Mouse (Mus musculus): ENCODE results near the gene Hddc3. TPM values are rescaled to one million over a fixed set of nuclear protein-coding genes. Genes with fewer than 3 reads are reported as not detected.

Hddc3 gene
- polyA plus RNA-seq, 1 experiment from 2014 or later, result 15.7 TPM

DNA sequence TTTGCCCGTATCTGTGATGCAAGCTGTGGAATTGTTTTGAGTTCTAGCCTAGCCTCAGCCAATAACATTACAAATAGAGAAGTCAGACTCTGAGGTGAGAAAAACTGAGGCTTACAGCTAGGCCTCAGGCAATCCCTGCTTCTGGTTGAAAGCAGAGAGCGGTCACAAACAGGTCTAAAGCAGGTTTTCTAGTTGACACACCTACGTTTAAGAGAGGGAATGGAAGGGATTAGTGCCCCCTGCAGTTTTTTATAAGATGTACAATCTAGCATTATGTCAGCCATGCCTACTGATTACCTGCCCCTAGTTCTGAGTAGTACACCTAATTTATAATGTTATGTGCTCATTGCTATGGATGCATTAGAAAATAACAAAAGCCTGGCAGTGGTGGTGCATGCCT is 35.1 kb upstream of the Hddc3 start:
- Histone ChIP-seq H3K9me3 (replicated peaks; ENCODE audit: control insufficient read depth, low read length) (no peaks in the 10 kb centered on the region), H3K27me3 (ENCODE audit: control insufficient read depth, insufficient read depth, low read length) (no peaks in the 10 kb centered on the region), H3K36me3 (ENCODE audit: control insufficient read depth, insufficient read depth, low read length) (peaks cover 55% of the 10 kb centered on the region), H3K27ac (ENCODE audit: low read depth, low read length) (no peak overlapping the region), H3K4me3 (ENCODE audit: low read depth, low read length) (no peak overlapping the region), H3K4me1 (ENCODE audit: control insufficient read depth, insufficient read depth, low read length) (no peaks in the 10 kb centered on the region), H3K9ac (ENCODE audit: low read depth, low read length) (no peak overlapping the region), H3K4me2 (no peak overlapping the region)
- ATAC-seq (replicated peaks; ENCODE audit: insufficient number of reproducible peaks, low FRiP score, low TSS enrichment), result no peak
- 88% methylated on average over 3 of the region's 3 CpGs for WGBS (ENCODE audit: insufficient replicate concordance)

DNA sequence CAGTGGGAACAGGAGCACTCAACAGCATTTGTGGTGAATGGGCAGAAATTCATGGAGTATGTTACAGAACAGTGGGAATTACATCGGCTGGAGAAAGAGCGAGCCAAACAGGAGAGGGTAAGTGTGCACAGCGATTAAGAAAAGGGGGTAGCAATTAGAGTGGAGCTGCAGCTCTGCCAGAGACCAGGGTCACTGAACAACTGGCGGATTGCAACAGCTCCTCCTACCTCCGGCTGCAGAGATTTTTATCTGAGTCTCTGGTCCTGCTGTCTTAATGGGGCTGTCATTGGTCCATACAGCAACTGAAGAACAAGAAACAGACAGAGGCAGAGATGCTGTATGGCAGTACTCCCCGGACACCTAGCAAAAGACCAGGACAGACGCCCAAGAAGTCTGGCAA is 32.1 kb upstream of the Hddc3 start:
- H3K4me2 ChIP-seq, result no peak overlapping the region
- no peak overlapping the region for H3K27ac ChIP-seq (ENCODE audit: low read depth, low read length)
- no peaks in the 10 kb centered on the region for H3K27me3 ChIP-seq (ENCODE audit: control insufficient read depth, insufficient read depth, low read length)
- peaks cover 63% of the 10 kb centered on the region for H3K36me3 ChIP-seq (ENCODE audit: control insufficient read depth, insufficient read depth, low read length)
- no peak overlapping the region for H3K4me3 ChIP-seq (ENCODE audit: low read depth, low read length)
- no peaks in the 10 kb centered on the region for H3K9me3 ChIP-seq (replicated peaks; ENCODE audit: control insufficient read depth, low read length)
- WGBS (ENCODE audit: insufficient replicate concordance), result 78% methylated on average over 7 of the region's 7 CpGs
- ATAC-seq (replicated peaks; ENCODE audit: insufficient number of reproducible peaks, low FRiP score, low TSS enrichment), result no peak
- H3K4me1 ChIP-seq (ENCODE audit: control insufficient read depth, insufficient read depth, low read length), result no peaks in the 10 kb centered on the region
- no peak overlapping the region for H3K9ac ChIP-seq (ENCODE audit: low read depth, low read length)

DNA sequence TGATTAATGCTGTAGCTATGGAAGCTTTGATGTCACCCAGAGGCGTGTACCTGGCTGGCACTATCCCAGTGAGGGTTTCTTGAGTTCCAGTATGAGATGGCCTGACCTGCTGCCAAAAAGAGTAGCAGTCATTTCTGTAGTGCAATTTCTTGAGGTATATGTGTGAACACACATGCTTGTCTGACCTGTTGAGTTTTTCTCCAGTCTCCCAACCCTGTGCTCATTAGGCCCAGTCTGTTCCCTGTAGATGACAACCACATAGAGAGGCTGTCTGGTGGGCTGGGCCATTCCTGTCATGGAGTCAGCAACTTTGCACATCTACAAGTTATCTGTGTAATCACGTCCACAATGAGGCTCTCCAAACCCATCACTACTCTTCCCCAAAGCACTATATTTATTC is 27.2 kb upstream of the Hddc3 start:
- no peak overlapping the region for H3K4me2 ChIP-seq
- H3K4me1 ChIP-seq (ENCODE audit: control insufficient read depth, insufficient read depth, low read length), result peaks cover 9% of the 10 kb centered on the region; the same call in 1 of the 2 replicates
- no peak overlapping the region for H3K9ac ChIP-seq (ENCODE audit: low read depth, low read length)
- H3K9me3 ChIP-seq (replicated peaks; ENCODE audit: control insufficient read depth, low read length), result no peaks in the 10 kb centered on the region
- 77% methylated on average over 2 of the region's 2 CpGs for WGBS (ENCODE audit: insufficient replicate concordance)
- no peak overlapping the region for H3K27ac ChIP-seq (ENCODE audit: low read depth, low read length)
- ATAC-seq (replicated peaks; ENCODE audit: insufficient number of reproducible peaks, low FRiP score, low TSS enrichment), result no peak
- H3K36me3 ChIP-seq (ENCODE audit: control insufficient read depth, insufficient read depth, low read length), result peaks cover 45% of the 10 kb centered on the region
- H3K27me3 ChIP-seq (ENCODE audit: control insufficient read depth, insufficient read depth, low read length), result no peaks in the 10 kb centered on the region
- no peak overlapping the region for H3K4me3 ChIP-seq (ENCODE audit: low read depth, low read length)

DNA sequence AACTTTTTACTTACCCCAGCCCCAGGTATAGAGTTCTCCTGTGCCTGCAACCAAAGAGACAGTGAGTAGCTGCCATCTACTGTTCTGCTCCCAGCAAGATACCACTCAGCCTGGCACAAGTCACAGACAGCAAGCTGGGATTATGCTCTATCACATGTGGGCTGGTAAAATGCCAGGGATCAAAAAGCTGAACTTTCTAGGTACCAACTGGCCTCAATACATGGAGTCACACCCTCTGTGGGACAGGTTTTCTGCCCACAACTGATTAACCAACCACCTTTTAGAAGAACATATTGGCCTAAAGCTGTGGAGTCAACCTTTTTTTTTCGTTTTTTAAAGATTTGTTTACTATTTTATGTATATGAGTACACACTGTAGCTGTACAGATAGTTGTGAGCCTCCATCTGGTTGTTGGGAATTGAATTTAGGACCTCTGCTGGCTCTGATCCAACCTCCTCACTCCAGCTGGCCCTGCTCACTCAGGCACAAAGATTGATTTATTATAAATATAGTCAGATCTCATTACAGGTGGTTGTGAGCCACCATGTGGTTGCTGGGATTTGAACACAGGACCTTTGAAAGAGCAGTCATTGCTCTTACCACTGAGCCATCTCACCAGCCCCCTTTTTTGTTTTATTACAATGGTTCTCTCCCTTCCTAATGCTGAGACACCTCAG is 25.3 kb upstream of the Hddc3 start:
- Histone ChIP-seq H3K9ac (ENCODE audit: low read depth, low read length) (no peak overlapping the region), H3K4me1 (ENCODE audit: control insufficient read depth, insufficient read depth, low read length) (peaks cover 9% of the 10 kb centered on the region; the same call in 1 of the 2 replicates), H3K9me3 (replicated peaks; ENCODE audit: control insufficient read depth, low read length) (no peaks in the 10 kb centered on the region), H3K27me3 (ENCODE audit: control insufficient read depth, insufficient read depth, low read length) (no peaks in the 10 kb centered on the region), H3K36me3 (ENCODE audit: control insufficient read depth, insufficient read depth, low read length) (peaks cover 38% of the 10 kb centered on the region), H3K4me3 (ENCODE audit: low read depth, low read length) (no peak overlapping the region), H3K27ac (ENCODE audit: low read depth, low read length) (no peak overlapping the region), H3K4me2 (no peak overlapping the region)
- WGBS (ENCODE audit: insufficient replicate concordance), result 64% methylated on average over 1 of the region's 1 CpGs
- no peak for ATAC-seq (replicated peaks; ENCODE audit: insufficient number of reproducible peaks, low FRiP score, low TSS enrichment)

GRCm38 (mm10) chr7:80318670-80319069 is 24.2 kb upstream of the Hddc3 start:
- WGBS (ENCODE audit: insufficient replicate concordance), result 84% methylated on average over 4 of the region's 4 CpGs
- Histone ChIP-seq H3K4me1 (ENCODE audit: control insufficient read depth, insufficient read depth, low read length) (peaks cover 19% of the 10 kb centered on the region), H3K36me3 (ENCODE audit: control insufficient read depth, insufficient read depth, low read length) (peaks cover 27% of the 10 kb centered on the region), H3K4me3 (ENCODE audit: low read depth, low read length) (no peak overlapping the region), H3K4me2 (no peak overlapping the region), H3K9ac (ENCODE audit: low read depth, low read length) (no peak overlapping the region; the same call in 1 of the 2 replicates), H3K9me3 (replicated peaks; ENCODE audit: control insufficient read depth, low read length) (no peaks in the 10 kb centered on the region), H3K27me3 (ENCODE audit: control insufficient read depth, insufficient read depth, low read length) (no peaks in the 10 kb centered on the region), H3K27ac (ENCODE audit: low read depth, low read length) (no peak overlapping the region)
- ATAC-seq (replicated peaks; ENCODE audit: insufficient number of reproducible peaks, low FRiP score, low TSS enrichment), result no peak

- peak overlapping the region; percentile 64 for H3K27ac ChIP-seq (ENCODE audit: low read depth, low read length)
- no peaks in the 10 kb centered on the region for H3K27me3 ChIP-seq (ENCODE audit: control insufficient read depth, insufficient read depth, low read length)
- H3K4me1 ChIP-seq (ENCODE audit: control insufficient read depth, insufficient read depth, low read length), result peaks cover 19% of the 10 kb centered on the region
- H3K9ac ChIP-seq (ENCODE audit: low read depth, low read length), result peak overlapping the region; percentile 49; the same call in 1 of the 2 replicates
- H3K4me3 ChIP-seq (ENCODE audit: low read depth, low read length), result no peak overlapping the region
- H3K36me3 ChIP-seq (ENCODE audit: control insufficient read depth, insufficient read depth, low read length), result peaks cover 16% of the 10 kb centered on the region
- 79% methylated on average over 19 of the region's 19 CpGs for WGBS (ENCODE audit: insufficient replicate concordance)
- ATAC-seq (replicated peaks; ENCODE audit: insufficient number of reproducible peaks, low FRiP score, low TSS enrichment), result no peak
- H3K9me3 ChIP-seq (replicated peaks; ENCODE audit: control insufficient read depth, low read length), result no peaks in the 10 kb centered on the region
- no peak overlapping the region for H3K4me2 ChIP-seq
Measured at GRCm38 (mm10) chr7:80319846-80320496, 22.9 kb upstream of the Hddc3 start.

GRCm38 (mm10) chr7:80323336-80323735 is 19.6 kb upstream of the Hddc3 start:
- ATAC-seq (replicated peaks; ENCODE audit: insufficient number of reproducible peaks, low FRiP score, low TSS enrichment), result no peak
- H3K27me3 ChIP-seq (ENCODE audit: control insufficient read depth, insufficient read depth, low read length), result no peaks in the 10 kb centered on the region
- H3K4me2 ChIP-seq, result peak overlapping the region; percentile 94
- 19% methylated on average over 8 of the region's 8 CpGs for WGBS (ENCODE audit: insufficient replicate concordance)
- peak overlapping the region; percentile 80 for H3K9ac ChIP-seq (ENCODE audit: low read depth, low read length)
- H3K9me3 ChIP-seq (replicated peaks; ENCODE audit: control insufficient read depth, low read length), result no peaks in the 10 kb centered on the region
- H3K4me1 ChIP-seq (ENCODE audit: control insufficient read depth, insufficient read depth, low read length), result peaks cover 19% of the 10 kb centered on the region
- peak overlapping the region; percentile 87; the same call in 1 of the 2 replicates for H3K27ac ChIP-seq (ENCODE audit: low read depth, low read length)
- H3K4me3 ChIP-seq (ENCODE audit: low read depth, low read length), result peak overlapping the region; percentile 69
- H3K36me3 ChIP-seq (ENCODE audit: control insufficient read depth, insufficient read depth, low read length), result peaks cover 25% of the 10 kb centered on the region

GRCm38 (mm10) chr7:80324043-80324815 is 18.7 kb upstream of the Hddc3 start, which contains the start of gene Rccd1:
Gene Rccd1 (minus strand): TSS chr7:80324454.
- peaks cover 33% of the 10 kb centered on the region for H3K36me3 ChIP-seq (ENCODE audit: control insufficient read depth, insufficient read depth, low read length)
- no peaks in the 10 kb centered on the region for H3K27me3 ChIP-seq (ENCODE audit: control insufficient read depth, insufficient read depth, low read length)
- ATAC-seq (replicated peaks; ENCODE audit: insufficient number of reproducible peaks, low FRiP score, low TSS enrichment), result peak; percentile 96
- H3K9me3 ChIP-seq (replicated peaks; ENCODE audit: control insufficient read depth, low read length), result no peaks in the 10 kb centered on the region
- WGBS (ENCODE audit: insufficient replicate concordance), result 4% methylated on average over 38 of the region's 38 CpGs
- peak within 1 kb of the TSS; percentile 69 for H3K4me3 ChIP-seq (ENCODE audit: low read depth, low read length)
- H3K4me2 ChIP-seq, result peak within 1 kb of the TSS; percentile 94
- peaks cover 17% of the 10 kb centered on the region for H3K4me1 ChIP-seq (ENCODE audit: control insufficient read depth, insufficient read depth, low read length)
- H3K27ac ChIP-seq (ENCODE audit: low read depth, low read length), result peak within 1 kb of the TSS; percentile 87
- peak within 1 kb of the TSS; percentile 80 for H3K9ac ChIP-seq (ENCODE audit: low read depth, low read length)

All from heart, embryonic 11.5 days (tissue).